Mouse (Mus musculus) left cerebral cortex, postnatal 36 days (tissue): Measurements from ENCODE around the gene Alkbh3. TPM values are rescaled to one million over a fixed set of nuclear protein-coding genes. Genes with fewer than 3 reads are reported as not detected.

ENCODE experiments used
- DNase-seq, 2 experiments: peaks; one replicate each; pipeline ENCODE4 v3.0.0; 2021 to 2022; ENCODE audit warnings: low spot score in 2 of 2, mixed read lengths in 1 of 2
- intact Hi-C: fragments of 180-260 bp; cut with DNase I; formaldehyde crosslinking; loops from one replicate; pipeline ENCODE4 v1.15.1; 2025
- total RNA-seq, 2 experiments: library from RNA; stranded (reverse); gene quantifications; 2 replicates each; pipeline ENCODE4 v1.2.3; 2021

Gene Alkbh3
- total RNA-seq, 2 experiments from 2014 or later, result 22.2 to 25.3 TPM

DNA sequence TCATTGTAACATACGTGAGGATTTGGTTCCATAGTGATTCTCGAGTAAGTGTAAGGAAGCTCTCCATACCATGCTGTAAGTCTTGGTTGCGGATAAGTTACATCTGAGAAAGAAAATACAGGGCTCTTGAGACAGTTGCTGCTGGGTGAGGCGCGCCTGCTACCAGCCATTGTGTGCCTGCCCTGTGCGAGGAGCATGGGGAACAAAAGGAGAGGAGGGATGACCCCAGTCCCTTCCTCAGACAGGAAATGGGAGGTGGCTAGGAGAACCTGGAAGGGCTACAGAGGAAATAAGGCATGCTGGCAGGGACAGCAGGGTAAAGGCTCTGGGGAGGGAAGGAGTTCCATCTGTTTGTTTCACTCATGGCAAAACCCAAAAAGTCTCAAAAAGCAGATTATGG is 9.2 kb downstream of the Alkbh3 start:
- DNase-seq, result no peak
- intact Hi-C loops, result no loop called here

GRCm38 (mm10) chr2:93996254-93996653 is 14.4 kb downstream of the Alkbh3 start, which contains the start of gene Gm27027:
Gm27027 (minus strand) TSS chr2:93996354.
- intact Hi-C loops, result no loop called here
- DNase-seq, result no peak

DNA sequence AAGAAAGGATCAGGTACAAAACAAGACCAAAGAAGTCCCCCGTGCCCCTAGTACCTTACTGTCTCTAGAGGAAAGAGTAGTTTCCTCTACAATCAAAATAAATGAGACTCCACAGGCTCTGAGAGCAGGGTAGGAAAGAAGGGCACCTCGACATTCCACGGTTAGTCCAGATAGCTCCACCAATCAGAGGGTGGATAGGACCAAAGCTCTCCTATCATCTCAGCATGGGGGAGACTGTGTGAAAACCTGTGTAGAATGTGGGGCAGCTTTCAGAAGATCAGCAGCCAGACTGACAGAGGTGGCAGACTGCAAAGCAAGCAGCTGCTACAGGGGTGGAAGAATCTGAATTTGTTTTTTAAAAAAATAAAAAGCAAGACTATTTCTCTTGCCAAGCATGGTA is 17.8 kb downstream of the Alkbh3 start:
- DNase-seq, result no peak

GRCm38 (mm10) chr2:93992259-93992658 is 18.3 kb downstream of the Alkbh3 start:
- intact Hi-C loops, result loop anchor here (1.0 kb wide), 1 partner anchor 35 kb away; the partner anchor contains the start of gene Gm13889
- DNase-seq, result no peak

More for the DNA sequence above, 17.8 kb downstream of the Alkbh3 start:
- intact Hi-C loops, result loop anchor here (1.0 kb wide), 1 partner anchor 36 kb away; the partner anchor contains the start of gene Gm13889

DNA sequence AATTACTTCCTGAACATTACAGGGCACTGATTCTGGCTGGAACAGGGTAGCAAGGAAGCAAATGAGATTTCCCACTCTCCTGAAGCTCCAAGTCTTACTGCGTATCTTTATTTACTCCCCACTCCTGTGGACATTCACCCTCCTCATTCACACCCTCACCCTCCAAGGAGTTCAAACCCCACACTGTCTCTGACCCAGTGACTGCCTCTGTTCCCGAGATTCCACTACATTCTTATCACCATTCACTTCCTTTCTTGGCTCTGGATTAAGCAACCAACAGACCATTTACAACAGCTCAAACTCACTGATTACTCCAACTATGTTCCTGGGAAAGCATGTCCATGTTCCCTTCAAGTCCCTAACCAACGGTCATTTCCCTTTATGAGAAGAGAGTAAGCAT is 19.3 kb downstream of the Alkbh3 start:
- intact Hi-C loops, result no loop called here

GRCm38 (mm10) chr2:93988440-93988839 is 22.2 kb downstream of the Alkbh3 start:
- intact Hi-C loops, result no loop called here
- no peak for DNase-seq

More for the DNA sequence above, 19.3 kb downstream of the Alkbh3 start:
- no peak for DNase-seq

DNA sequence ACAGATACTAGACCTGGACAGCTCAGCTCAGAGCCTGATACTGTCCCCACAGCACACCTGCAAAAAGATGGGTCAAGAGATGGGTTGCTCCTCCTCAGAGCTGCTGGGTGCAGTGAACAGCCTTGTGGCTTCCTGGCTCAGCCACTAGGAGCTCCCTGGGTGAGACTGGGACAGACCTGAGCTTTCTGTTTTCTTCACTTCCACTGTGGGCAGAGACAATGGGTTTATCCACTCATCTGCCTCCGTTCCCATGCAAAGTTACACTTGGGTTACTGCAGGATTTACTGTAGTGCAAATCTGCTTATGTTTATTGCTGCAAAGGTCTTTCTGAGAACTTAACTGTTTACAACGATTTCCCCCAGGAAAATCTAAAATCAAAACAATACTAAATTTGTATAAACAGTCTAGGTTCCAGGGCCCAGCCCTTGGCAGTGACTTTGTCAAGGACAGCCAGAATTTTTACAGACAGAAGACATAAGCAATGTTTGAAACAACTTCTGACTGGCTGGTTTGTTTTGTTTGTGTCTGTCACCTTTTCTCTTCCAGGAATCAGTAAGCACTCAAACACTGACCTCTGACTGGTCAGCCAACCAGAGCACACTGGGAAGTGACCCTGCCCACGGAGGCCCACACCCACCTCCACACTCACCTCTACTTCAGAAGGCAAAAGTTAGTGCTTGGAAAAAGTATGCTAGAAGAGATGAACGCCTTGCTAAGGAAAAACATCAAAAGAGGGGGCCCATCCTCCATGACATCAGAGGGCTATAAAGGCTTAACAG is 28.0 kb downstream of the Alkbh3 start:
- DNase-seq, result no peak
- intact Hi-C loops, result no loop called here

DNA sequence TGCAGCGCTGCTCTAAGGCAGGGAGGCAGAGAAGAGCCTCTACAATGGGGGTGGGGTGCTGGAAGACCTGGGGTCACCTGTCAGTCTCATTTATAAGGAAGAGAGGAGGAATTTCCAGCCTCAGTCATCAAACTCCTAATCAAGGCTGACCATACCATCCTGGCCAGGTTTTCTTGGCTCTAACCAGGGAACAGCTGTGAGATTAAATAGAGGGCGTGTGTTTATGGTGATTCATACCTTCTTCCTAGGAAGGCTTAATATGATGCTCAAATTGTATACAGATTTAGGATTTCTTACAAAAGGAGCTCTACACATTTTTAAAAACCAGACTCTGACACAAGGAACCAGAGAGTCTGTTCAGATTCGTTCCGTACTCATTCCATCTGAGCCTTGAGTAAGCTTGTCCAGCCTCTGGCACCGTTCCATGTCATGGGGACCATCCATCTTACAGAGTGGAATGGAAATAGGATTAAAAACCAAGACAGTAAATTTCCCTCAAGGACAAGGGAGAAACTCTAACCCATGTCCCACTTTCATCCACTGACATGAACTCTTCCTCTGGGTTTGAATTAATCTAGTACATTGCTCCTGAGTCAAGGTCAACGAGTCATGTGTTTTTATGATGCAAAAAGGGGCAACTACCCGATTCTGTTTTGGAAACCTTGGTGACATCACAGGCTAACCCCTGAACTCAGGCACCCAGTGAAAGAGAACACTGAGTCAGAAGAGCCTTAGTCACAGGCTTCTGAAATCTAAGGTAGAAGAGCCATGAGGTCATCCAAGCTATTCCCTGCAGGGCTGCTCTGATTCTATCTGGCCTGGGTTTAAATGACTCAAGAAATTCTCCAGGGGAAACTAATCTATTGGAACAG is 31.1 kb downstream of the Alkbh3 start:
- intact Hi-C loops, result no loop called here
- DNase-seq, result no peak

DNA sequence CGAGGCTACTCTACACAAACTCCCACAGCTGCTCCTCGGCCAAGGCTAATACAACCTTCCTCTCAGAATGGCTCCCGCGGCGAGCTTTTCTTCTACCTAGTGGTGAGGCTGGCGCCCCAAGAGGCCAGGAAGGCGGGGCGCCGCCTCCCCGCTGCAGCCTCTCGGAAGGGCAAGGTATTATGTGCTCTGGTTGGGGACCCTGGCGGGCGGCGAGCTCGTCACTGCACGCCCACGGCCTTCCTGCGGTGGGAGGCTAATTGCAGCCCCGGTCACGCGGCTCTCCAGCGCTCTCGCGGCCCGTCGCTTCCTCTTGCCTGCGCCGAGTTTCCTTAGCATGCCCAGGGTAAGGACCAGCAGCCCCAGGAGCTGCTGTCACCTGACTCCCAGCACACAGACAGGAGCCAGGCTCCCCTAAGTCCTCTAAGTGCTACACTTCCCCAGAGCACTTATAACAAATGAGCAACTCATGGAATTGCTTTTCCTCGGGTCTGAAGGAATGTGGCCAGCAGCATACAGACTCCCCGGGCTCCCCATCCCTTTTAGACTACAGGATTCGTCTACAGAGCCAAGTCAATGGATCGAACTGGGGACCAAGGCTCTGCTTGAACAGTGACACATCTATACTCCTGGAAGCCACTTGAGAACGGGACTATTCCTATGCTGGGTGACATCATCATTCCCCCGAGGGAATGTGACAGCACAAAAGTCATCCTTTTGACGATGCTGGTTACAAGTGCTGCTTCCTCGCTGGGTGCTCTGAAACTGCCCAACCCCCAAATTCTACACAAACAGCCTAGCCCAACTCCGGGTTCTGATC is 34.0 kb downstream of the Alkbh3 start:
- intact Hi-C loops, result no loop called here
- DNase-seq, result peak; percentile 61 to 69

GRCm38 (mm10) chr2:93975526-93976435 is 34.8 kb downstream of the Alkbh3 start:
- no peak for DNase-seq
- intact Hi-C loops, result no loop called here

- intact Hi-C loops, result no loop called here
- no peak for DNase-seq
Measured at GRCm38 (mm10) chr2:93975041-93975440, 35.6 kb downstream of the Alkbh3 start.

GRCm38 (mm10) chr2:93971647-93972046 is 39.0 kb downstream of the Alkbh3 start:
- intact Hi-C loops, result no loop called here
- peak in 1 of 2 experiments; percentile 32 for DNase-seq

- intact Hi-C loops, result no loop called here
- no peak for DNase-seq
Measured at GRCm38 (mm10) chr2:93964494-93965160, 46.0 kb downstream of the Alkbh3 start.

DNA sequence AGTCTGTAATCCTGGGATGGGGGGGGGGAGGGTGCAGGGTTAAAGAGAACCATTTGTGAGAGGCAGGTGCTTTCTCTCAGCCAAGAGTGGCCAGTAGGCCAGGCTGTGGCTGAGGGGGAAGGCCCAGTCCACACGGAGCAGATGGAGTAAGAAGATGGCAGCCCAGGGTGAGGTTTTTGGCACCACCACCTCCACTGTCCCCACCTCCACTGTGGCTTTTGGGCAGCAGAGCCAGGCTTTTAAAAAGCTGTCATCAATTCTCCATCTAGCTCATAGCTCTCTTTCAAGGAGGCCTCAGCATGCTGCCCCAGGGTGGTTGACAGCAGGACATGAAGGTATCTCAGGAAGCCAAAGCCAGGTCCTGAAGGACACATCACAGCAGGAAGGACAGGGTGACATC is 46.8 kb downstream of the Alkbh3 start:
- intact Hi-C loops, result no loop called here
- DNase-seq, result no peak

- no peak for DNase-seq
- intact Hi-C loops, result no loop called here
Measured at GRCm38 (mm10) chr2:93961716-93962115, 48.9 kb downstream of the Alkbh3 start.

GRCm38 (mm10) chr2:93959346-93959745 is 51.3 kb downstream of the Alkbh3 start:
- DNase-seq, result no peak
- intact Hi-C loops, result loop anchor here (5.0 kb wide), 1 partner anchor 87 kb away; no protein-coding TSS in a partner anchor

DNA sequence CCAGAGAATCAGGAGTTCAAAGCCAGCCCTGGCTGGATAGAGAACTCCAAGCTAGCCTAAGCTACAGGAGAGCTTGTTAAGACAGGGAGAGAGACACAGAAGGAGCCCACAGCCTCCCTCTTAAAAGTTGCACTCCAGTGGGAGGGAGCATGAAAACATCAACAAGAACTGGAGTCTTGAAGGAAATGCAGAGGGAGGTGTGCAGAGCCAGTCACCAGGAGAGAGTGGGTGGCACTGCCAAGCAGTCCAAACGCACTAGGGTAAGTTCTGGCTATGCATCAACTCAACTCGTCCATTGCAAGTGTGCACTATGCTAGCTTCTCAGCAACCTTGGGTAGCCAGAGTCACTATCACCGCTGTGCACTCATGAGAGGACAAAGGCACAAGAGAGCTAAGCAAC is 52.4 kb downstream of the Alkbh3 start:
- DNase-seq, result peak in 1 of 2 experiments; percentile 30
- intact Hi-C loops, result loop anchor here (5.0 kb wide), 1 partner anchor 86 kb away; no protein-coding TSS in a partner anchor

DNA sequence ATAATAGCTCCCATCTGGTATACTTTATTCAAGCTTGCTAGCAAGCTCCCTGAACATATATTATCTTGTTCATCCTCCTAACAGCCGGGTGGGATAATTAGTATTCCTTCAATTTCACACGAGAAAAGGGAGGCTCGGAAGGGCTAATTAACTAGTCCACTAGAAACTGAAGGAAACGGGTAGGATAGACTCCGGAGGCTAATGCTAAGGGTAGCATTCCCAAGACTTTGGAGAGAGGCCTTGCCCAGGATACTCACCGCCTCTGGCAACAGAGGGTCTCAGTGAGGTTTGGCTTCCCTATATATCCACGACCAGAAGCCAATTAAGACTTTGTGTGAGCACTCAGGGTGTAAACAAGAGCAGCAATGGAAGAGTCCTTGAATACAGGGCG is 52.8 kb downstream of the Alkbh3 start:
- intact Hi-C loops, result loop anchor here (1.0 to 5.0 kb wide), 2 partner anchors 35 to 85 kb away; no protein-coding TSS in a partner anchor
- DNase-seq, result no peak
